Mouse (Mus musculus) myocyte (in vitro differentiated cells): ENCODE data around the gene Cend1. TPM values are rescaled to one million over a fixed set of nuclear protein-coding genes. Genes with fewer than 3 reads are reported as not detected.
A peak's percentile ranks its signal among the peaks of the same experiment; 100 is the strongest.
"Not testable (repeated sequence)": the region's sequence is repeated elsewhere in the genome, so short reads cannot be mapped to it uniquely, and the experiment has no call there.

ENCODE experiments used
- H3K27me3 ChIP-seq: one replicate; pipeline ENCODE4 v1.6.1; 2011; ENCODE audit not compliant: control insufficient read depth, insufficient read depth, insufficient read length
- H3K36me3 ChIP-seq: one replicate; pipeline ENCODE4 v1.6.1; 2011; ENCODE audit not compliant: control insufficient read depth, insufficient read depth
- H3K4me2 ChIP-seq: one replicate; pipeline ENCODE4 v1.6.1; 2011; ENCODE audit warnings: low read depth, control low read depth
- H3K4me3 ChIP-seq: one replicate; pipeline ENCODE4 v1.5.1; 2011; ENCODE audit warnings: mild to moderate bottlenecking, control low read depth, moderate library complexity
- H3K79me2 ChIP-seq: one replicate; pipeline ENCODE4 v1.6.1; 2011; ENCODE audit not compliant: control insufficient read depth, insufficient read depth
- H3ac ChIP-seq: one replicate; pipeline ENCODE4 v1.6.1; 2011; ENCODE audit not compliant: control insufficient read depth, insufficient read length
- CEBPB ChIP-seq: IDR thresholded peaks from 2 replicates; pipeline ENCODE4 v1.6.1; 2011; ENCODE audit warnings: mild to moderate bottlenecking, moderate library complexity; ENCODE audit not compliant: poor library complexity, insufficient read depth, severe bottlenecking
- E2F4 ChIP-seq: IDR thresholded peaks from one replicate; pipeline ENCODE4 v1.6.1; 2011; ENCODE audit warnings: mild to moderate bottlenecking, control low read depth, moderate library complexity; ENCODE audit not compliant: insufficient read depth
- MAX ChIP-seq: IDR thresholded peaks from one replicate; pipeline ENCODE4 v1.6.1; 2011; ENCODE audit warnings: low read depth, mild to moderate bottlenecking, control low read depth
- MYOD1 ChIP-seq, 3 experiments: IDR thresholded peaks; one replicate each; pipeline ENCODE4 v1.6.1; 2011; ENCODE audit warnings: control low read depth in 2 of 3, low read depth in 2 of 3, mild to moderate bottlenecking in 2 of 3, moderate library complexity in 1 of 3; ENCODE audit not compliant: insufficient read length in 2 of 3, control insufficient read depth in 1 of 3
- MYOG ChIP-seq, 3 experiments: IDR thresholded peaks; one replicate each; pipeline ENCODE4 v1.6.1; 2011; ENCODE audit warnings: control low read depth in 2 of 3, low read depth in 2 of 3, mild to moderate bottlenecking in 2 of 3; ENCODE audit not compliant: insufficient read length in 2 of 3, control insufficient read depth in 1 of 3, insufficient read depth in 1 of 3
- POLR2A ChIP-seq: IDR thresholded peaks from one replicate; pipeline ENCODE4 v1.6.1; 2011; ENCODE audit warnings: low read depth, mild to moderate bottlenecking, control low read depth, moderate library complexity; ENCODE audit not compliant: insufficient read length
- POLR2AphosphoS2 ChIP-seq: IDR thresholded peaks from one replicate; pipeline ENCODE4 v1.6.1; 2011; ENCODE audit warnings: low read depth, control low read depth; ENCODE audit not compliant: insufficient read length
- REST ChIP-seq: IDR thresholded peaks from one replicate; pipeline ENCODE4 v1.6.1; 2011; ENCODE audit warnings: mild to moderate bottlenecking, control low read depth, moderate library complexity; ENCODE audit not compliant: insufficient read depth, insufficient read length
- SRF ChIP-seq: IDR thresholded peaks from one replicate; pipeline ENCODE4 v1.6.1; 2011; ENCODE audit warnings: low read depth; ENCODE audit not compliant: control insufficient read depth, insufficient read length
- TCF12 ChIP-seq: IDR thresholded peaks from one replicate; pipeline ENCODE4 v1.6.1; 2011; ENCODE audit warnings: mild to moderate bottlenecking, control low read depth; ENCODE audit not compliant: poor library complexity, insufficient read depth, severe bottlenecking
- TCF3 ChIP-seq: IDR thresholded peaks from one replicate; pipeline ENCODE4 v1.6.1; 2011; ENCODE audit warnings: low read depth, control low read depth; ENCODE audit not compliant: insufficient read length
- USF1 ChIP-seq: IDR thresholded peaks from one replicate; pipeline ENCODE4 v1.6.1; 2011; ENCODE audit warnings: low read depth, mild to moderate bottlenecking, control low read depth, moderate library complexity
- polyA plus RNA-seq: library from polyadenylated mRNA; unstranded; fragments of >200 nt; fragmentation: generic; extraction: Trizol; gene quantifications from one replicate; pipeline ENCODE4 v1.2.1, GENCODE M21; 2012; ENCODE audit warnings: missing spikeins

Gene Cend1
- polyA plus RNA-seq, 1 experiment = 0.25 TPM

- H3K36me3 ChIP-seq = no peaks in the 10 kb centered on the region
- H3K27me3 ChIP-seq = no peaks in the 10 kb centered on the region
- no peaks in the 10 kb centered on the region for H3K79me2 ChIP-seq
- H3K4me3 ChIP-seq = peak overlapping the region; percentile 69
- H3ac ChIP-seq = peak overlapping the region; percentile 16
- H3K4me2 ChIP-seq = peak overlapping the region; percentile 86
- TF ChIP-seq TCF12 (no peak), MYOG (IDR thresholded peaks at IDR 0.05; ENCODE audit: control insufficient read depth in 1 of 3, insufficient read depth in 1 of 3, insufficient read length in 2 of 3, low read depth in 2 of 3) (no peak), MAX (no peak), CEBPB (no peak), MYOD1 (IDR thresholded peaks at IDR 0.05; ENCODE audit: control insufficient read depth in 1 of 3, insufficient read length in 2 of 3, low read depth in 2 of 3) (no peak), USF1 (no peak), POLR2A (no peak), SRF (no peak), REST (no peak)
Observed at GRCm38 (mm10) chr7:141413331-141413730, 16.0 kb downstream of the Cend1 start.

GRCm38 (mm10) chr7:141411667-141412066, 17.6 kb downstream of the Cend1 start:
- Histone ChIP-seq H3K4me2 (no peak overlapping the region), H3K4me3 (no peak overlapping the region), H3ac (no peak overlapping the region), H3K36me3 (no peaks in the 10 kb centered on the region), H3K27me3 (no peaks in the 10 kb centered on the region), H3K79me2 (no peaks in the 10 kb centered on the region)
- no peak for TF ChIP-seq MYOG (IDR thresholded peaks at IDR 0.05; ENCODE audit: control insufficient read depth in 1 of 3, insufficient read depth in 1 of 3, insufficient read length in 2 of 3, low read depth in 2 of 3)

- Histone ChIP-seq H3K4me2 (no peak overlapping the region), H3ac (no peak overlapping the region), H3K79me2 (no peaks in the 10 kb centered on the region), H3K36me3 (no peaks in the 10 kb centered on the region), H3K27me3 (no peaks in the 10 kb centered on the region), H3K4me3 (no peak overlapping the region)
- TF ChIP-seq SRF (no peak), MYOD1 (IDR thresholded peaks at IDR 0.05; ENCODE audit: control insufficient read depth in 1 of 3, insufficient read length in 2 of 3, low read depth in 2 of 3) (no peak), CEBPB (no peak), REST (no peak), POLR2AphosphoS2 (no peak), MAX (no peak), POLR2A (no peak), USF1 (no peak), E2F4 (no peak)
Observed at GRCm38 (mm10) chr7:141410631-141411030, 18.7 kb downstream of the Cend1 start.

GRCm38 (mm10) chr7:141408833-141409232, 20.5 kb downstream of the Cend1 start:
- Histone ChIP-seq H3K4me3 (no peak overlapping the region), H3K27me3 (no peaks in the 10 kb centered on the region), H3K36me3 (no peaks in the 10 kb centered on the region), H3ac (no peak overlapping the region), H3K4me2 (no peak overlapping the region), H3K79me2 (no peaks in the 10 kb centered on the region)
- peak; percentile 16 for TF ChIP-seq E2F4
- TF ChIP-seq TCF12 = no peak
- no peak for TF ChIP-seq USF1
- no peak for TF ChIP-seq CEBPB
- TF ChIP-seq TCF3 = no peak
- no peak for TF ChIP-seq MAX
- TF ChIP-seq POLR2AphosphoS2 = no peak
- TF ChIP-seq MYOG (IDR thresholded peaks at IDR 0.05; ENCODE audit: control insufficient read depth in 1 of 3, insufficient read depth in 1 of 3, insufficient read length in 2 of 3, low read depth in 2 of 3) = peak in 1 of 3 experiments; percentile 32

- H3K79me2 ChIP-seq, H3K4me3 ChIP-seq, H3K27me3 ChIP-seq, H3K4me2 ChIP-seq, H3K36me3 ChIP-seq, H3ac ChIP-seq: not testable (repeated sequence)
Observed at GRCm38 (mm10) chr7:141407670-141408069, 21.6 kb downstream of the Cend1 start.

GRCm38 (mm10) chr7:141405466-141405865, 23.8 kb downstream of the Cend1 start:
- no peak for TF ChIP-seq MYOG (IDR thresholded peaks at IDR 0.05; ENCODE audit: control insufficient read depth in 1 of 3, insufficient read depth in 1 of 3, insufficient read length in 2 of 3, low read depth in 2 of 3)
- TF ChIP-seq REST = no peak
- no peak for TF ChIP-seq MAX
- peaks cover 13% of the 10 kb centered on the region for H3K36me3 ChIP-seq

More at GRCm38 (mm10) chr7:141405466-141405865, 23.8 kb downstream of the Cend1 start:
- no peak overlapping the region for H3ac ChIP-seq
- H3K4me2 ChIP-seq = no peak overlapping the region
- H3K27me3 ChIP-seq = no peaks in the 10 kb centered on the region
- H3K79me2 ChIP-seq = no peaks in the 10 kb centered on the region
- H3K4me3 ChIP-seq = no peak overlapping the region
